Comparison of ENCODE assay signal across 2 mouse cellular contexts in genomic region chr16:58685548-58686537, GRCm38 (mm10).
TF ChIP-seq lines count a peak whose summit lies in the region.

No protein-coding gene starts in this region.

TF ChIP-seq in C2C12, 6 proteins besides CTCF, POLR2A, EP300 and RAD21:
- TF ChIP-seq MYOD1 (IDR thresholded peaks at IDR 0.05; ENCODE audit: control insufficient read depth, insufficient read length, low read depth) (no peak), USF1 (IDR thresholded peaks at IDR 0.05; ENCODE audit: low read depth) (peak; percentile 48)

TF ChIP-seq in CH12.LX, 34 proteins besides CTCF, POLR2A, EP300 and RAD21:
- TF ChIP-seq CHD2 (IDR thresholded peaks at IDR 0.05; ENCODE audit: low read length), result peak; percentile 68
- peak; percentile 100 for TF ChIP-seq BHLHE40 (IDR thresholded peaks at IDR 0.05; ENCODE audit: low read depth, low read length)
- TF ChIP-seq ELF1 (IDR thresholded peaks at IDR 0.05; ENCODE audit: low read depth, low read length), result peak; percentile 76
- peak; percentile 86 for TF ChIP-seq RCOR1 (conservative IDR thresholded peaks at IDR 0.05; ENCODE audit: low read depth, low read length)
- TF ChIP-seq ZKSCAN1 (IDR thresholded peaks at IDR 0.05; ENCODE audit: borderline replicate concordance, low read depth, low read length), result peak; percentile 33; the same call in 1 of the 2 replicates
- TF ChIP-seq TCF12 (IDR thresholded peaks at IDR 0.05; ENCODE audit: low read depth, low read length), result peak; percentile 93
- peak; percentile 92 for TF ChIP-seq SIN3A (IDR thresholded peaks at IDR 0.05; ENCODE audit: low read length)
- peak; percentile 99 for TF ChIP-seq USF2 (conservative IDR thresholded peaks at IDR 0.05; ENCODE audit: low read depth, low read length)
- TF ChIP-seq MAFK (IDR thresholded peaks at IDR 0.05; ENCODE audit: insufficient replicate concordance, low read length), result peak; percentile 63; the same call in 1 of the 2 replicates
- peak; percentile 70; the same call in 1 of the 2 replicates for TF ChIP-seq MAZ (IDR thresholded peaks at IDR 0.05; ENCODE audit: low read depth, low read length)
- peak; percentile 67; the same call in 1 of the 2 replicates for TF ChIP-seq JUND (conservative IDR thresholded peaks at IDR 0.05; ENCODE audit: low read depth, low read length)
- peak; percentile 95 for TF ChIP-seq MYC (IDR thresholded peaks at IDR 0.05; ENCODE audit: low read depth, low read length)
- peak; percentile 77; the same call in 1 of the 2 replicates for TF ChIP-seq CHD1 (IDR thresholded peaks at IDR 0.05; ENCODE audit: low read depth, low read length)
- TF ChIP-seq USF1 (IDR thresholded peaks at IDR 0.05; ENCODE audit: low read depth, low read length), result peak; percentile 97
- TF ChIP-seq HCFC1 (IDR thresholded peaks at IDR 0.05; ENCODE audit: low read depth, low read length), result peak; percentile 62
- TF ChIP-seq ZNF384 (IDR thresholded peaks at IDR 0.05; ENCODE audit: low read depth, low read length), result no peak
- peak; percentile 91 for TF ChIP-seq IRF4 (IDR thresholded peaks at IDR 0.05; ENCODE audit: low read depth, low read length)
- TF ChIP-seq KAT2A (IDR thresholded peaks at IDR 0.05; ENCODE audit: insufficient replicate concordance, low read length), result peak; percentile 68; the same call in 1 of the 2 replicates
- TF ChIP-seq ZC3H11A (IDR thresholded peaks at IDR 0.05; ENCODE audit: low read depth, low read length), result no peak
- peak; percentile 82 for TF ChIP-seq MEF2A (IDR thresholded peaks at IDR 0.05; ENCODE audit: borderline replicate concordance, low read depth, low read length)
- peak; percentile 33; the same call in 1 of the 2 replicates for TF ChIP-seq ZMIZ1 (IDR thresholded peaks at IDR 0.05; ENCODE audit: low read depth, low read length)
- peak; percentile 69; the same call in 1 of the 2 replicates for TF ChIP-seq E2F4 (IDR thresholded peaks at IDR 0.05; ENCODE audit: insufficient replicate concordance, low read depth, low read length)
- TF ChIP-seq NELFE (IDR thresholded peaks at IDR 0.05; ENCODE audit: low read depth, low read length), result peak; percentile 62
- TF ChIP-seq POLR2AphosphoS2 (IDR thresholded peaks at IDR 0.05; ENCODE audit: low read depth, low read length), result peak; percentile 34; the same call in 1 of the 2 replicates
- peak; percentile 64; the same call in 1 of the 2 replicates for TF ChIP-seq UBTF (IDR thresholded peaks at IDR 0.05; ENCODE audit: low read depth, low read length)
- TF ChIP-seq ETS1 (conservative IDR thresholded peaks at IDR 0.05; ENCODE audit: low read depth, low read length), result peak; percentile 96
- TF ChIP-seq SMC3 (IDR thresholded peaks at IDR 0.05; ENCODE audit: low read depth, low read length), result peak; percentile 42
- TF ChIP-seq TBP (conservative IDR thresholded peaks at IDR 0.05; ENCODE audit: low read depth, low read length), result peak; percentile 86
- peak; percentile 91 for TF ChIP-seq MXI1 (IDR thresholded peaks at IDR 0.05; ENCODE audit: low read depth, low read length)
- peak; percentile 99 for TF ChIP-seq MAX (IDR thresholded peaks at IDR 0.05; ENCODE audit: low read length)
- peak; percentile 48; the same call in 1 of the 2 replicates for TF ChIP-seq JUN (IDR thresholded peaks at IDR 0.05; ENCODE audit: insufficient read depth, low read depth, low read length)
- TF ChIP-seq GABPA (IDR thresholded peaks at IDR 0.05; ENCODE audit: insufficient replicate concordance, low read depth, low read length), result no peak
- no peak for TF ChIP-seq PAX5 (IDR thresholded peaks at IDR 0.05; ENCODE audit: low read length)
- TF ChIP-seq NRF1 (IDR thresholded peaks at IDR 0.05; ENCODE audit: low read depth, low read length), result no peak; the same call in 1 of the 2 replicates
